Mouse (Mus musculus): ENCODE results near the gene Prkar1a.

DNA sequence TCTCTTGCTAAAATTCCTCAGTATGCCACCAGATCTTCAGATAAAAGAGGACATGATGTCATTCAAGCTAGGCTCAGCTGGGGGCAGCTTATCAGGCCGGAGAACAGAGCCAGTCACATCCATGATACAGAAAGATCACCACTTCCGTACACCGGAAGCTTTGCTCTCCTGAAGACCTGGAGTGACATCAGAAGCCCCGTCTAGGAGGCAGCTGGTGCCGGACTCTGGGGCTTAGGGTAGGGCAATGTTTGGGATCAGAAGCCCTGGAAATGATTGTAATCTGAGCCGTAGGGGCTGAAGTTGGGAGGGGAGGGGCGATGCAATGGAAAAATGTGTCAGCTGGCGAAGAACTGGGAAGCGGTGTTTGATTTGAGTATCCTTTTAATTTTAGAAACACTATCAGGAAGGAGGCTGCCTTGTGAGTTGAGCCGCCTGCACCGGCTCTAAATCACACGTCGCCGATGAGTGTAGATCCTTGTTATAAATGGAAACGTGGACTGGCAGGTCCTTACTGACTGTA lies 26.6 kb upstream of the Prkar1a start:
- TF ChIP-seq POLR2A (IDR thresholded peaks at IDR 0.05; ENCODE audit: low read depth, low read length) (no peak), CTCF (IDR thresholded peaks at IDR 0.05; ENCODE audit: borderline replicate concordance, insufficient read depth, low read length) (no peak)
